Mouse (Mus musculus) lung, adult 2 months (tissue): Measurements from ENCODE around the gene Kiss1r.

Source experiments
- CTCF ChIP-seq: fragments of 200-500 bp; IDR thresholded peaks from 2 replicates; pipeline ENCODE4 v1.5.1; 2011; ENCODE audit warnings: mild to moderate bottlenecking, low read length, control low read depth; ENCODE audit not compliant: insufficient read depth
- POLR2A ChIP-seq: fragments of 200-500 bp; IDR thresholded peaks from 2 replicates; pipeline ENCODE4 v1.6.1; 2011; ENCODE audit warnings: low read depth, mild to moderate bottlenecking, control low read depth, low read length, borderline replicate concordance; ENCODE audit errors: extremely low read depth

- TF ChIP-seq CTCF (no peak), POLR2A (no peak)
Observed at GRCm38 (mm10) chr10:79872862-79873261, 43.9 kb upstream of the Kiss1r start.
